Mouse (Mus musculus) megakaryocyte, embryonic 14.5 days (primary cell): ENCODE results near the gene Rai14.

Experiments used
- FLI1 ChIP-seq: IDR thresholded peaks from 2 replicates; pipeline ENCODE4 v1.6.1; 2012; ENCODE audit warnings: low read length, inconsistent platforms, mixed read lengths
- GATA1 ChIP-seq: IDR thresholded peaks from 3 replicates; pipeline ENCODE4 v1.6.1; 2012; ENCODE audit warnings: mixed read lengths, low read length, inconsistent platforms, borderline replicate concordance

GRCm38 (mm10) chr15:10562281-10562680, 152.1 kb downstream of the Rai14 start:
- TF ChIP-seq FLI1 (no peak), GATA1 (no peak)
